Mouse (Mus musculus) kidney, adult 18-20 months (tissue): Measurements from ENCODE around the gene Arhgef26.

Experiments used
- DNase-seq: peaks from one replicate; pipeline ENCODE4 v3.0.0; 2021

Gene Arhgef26

DNA sequence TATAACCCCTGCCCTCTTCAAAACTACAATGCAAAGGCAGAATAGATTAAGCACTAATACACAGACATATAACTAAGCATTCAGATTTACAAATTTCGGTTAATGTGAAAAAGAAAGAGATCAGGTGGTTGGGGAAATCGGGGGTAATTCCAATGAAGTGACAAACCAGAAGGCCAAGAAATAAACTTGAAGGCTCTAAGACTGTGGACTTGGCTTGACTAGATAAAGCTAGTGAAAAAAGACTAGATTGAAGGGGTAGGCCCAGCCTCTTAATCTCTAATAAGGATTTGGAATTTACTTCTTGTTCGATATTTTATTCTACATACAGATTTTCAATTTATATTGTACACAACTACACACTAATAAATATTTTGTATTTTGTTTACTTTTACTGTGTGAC lies at the start of gene Arhgef26:
Gene Arhgef26 (plus strand): TSS at position 301 of the 400 bp plus-strand sequence.
- DNase-seq: no peak

DNA sequence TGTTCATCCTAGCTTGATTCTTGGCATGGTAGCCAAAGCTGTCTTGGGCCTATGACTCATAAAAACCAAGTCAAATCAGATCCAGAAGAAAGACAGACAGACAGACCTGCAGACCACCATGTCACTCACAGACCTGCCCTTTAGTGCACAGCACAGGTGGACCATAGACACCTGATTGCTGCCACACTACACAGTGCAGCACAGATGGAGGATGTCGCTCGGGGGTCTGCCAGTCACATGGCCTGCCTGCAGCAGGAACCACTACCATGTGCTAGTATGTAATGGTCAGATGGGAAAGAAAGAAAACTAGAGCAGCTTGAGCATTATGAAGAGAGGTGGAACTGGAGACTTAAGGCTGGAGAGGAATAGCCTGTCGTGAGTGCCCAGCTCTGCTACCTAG lies 27.7 kb upstream of the Arhgef26 start:
- no peak for DNase-seq

DNA sequence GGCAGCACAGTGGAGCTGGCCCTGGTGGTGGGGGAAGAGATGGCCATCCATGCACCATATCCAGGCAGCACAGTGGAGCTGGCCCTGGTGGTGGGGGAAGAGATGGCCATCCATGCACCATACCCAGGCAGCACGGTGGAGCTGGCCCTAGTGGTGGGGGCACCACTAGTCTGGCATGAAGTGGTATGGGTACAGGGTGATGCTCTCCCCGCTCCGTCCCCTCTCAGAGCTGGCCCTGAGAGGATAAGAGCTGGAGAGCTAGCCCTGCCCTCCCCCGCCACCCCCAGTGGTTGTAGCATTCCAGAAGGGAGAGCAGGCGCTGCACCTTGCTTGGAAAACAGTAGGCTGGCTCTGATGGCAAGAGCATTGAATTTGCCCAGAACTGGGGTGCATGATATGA lies 26.9 kb upstream of the Arhgef26 start:
- no peak for DNase-seq

DNA sequence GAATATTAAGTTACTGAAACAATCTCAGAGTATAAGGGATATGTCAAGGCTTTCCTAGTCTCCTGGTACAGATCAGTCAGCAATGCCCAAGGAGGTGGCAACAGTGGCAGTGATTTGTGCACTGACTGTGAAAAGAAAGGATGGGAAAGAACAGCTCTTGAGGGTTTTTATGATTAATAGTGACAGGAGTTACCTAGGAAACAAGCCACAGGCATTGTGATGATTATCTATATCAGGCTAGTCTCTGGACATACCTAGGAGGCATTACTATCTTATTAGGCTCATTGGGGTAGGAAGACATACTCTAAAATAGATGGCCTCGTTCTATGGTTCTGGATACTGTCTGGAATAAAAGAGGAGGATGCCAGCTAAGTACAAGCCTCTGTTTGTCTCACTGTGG lies 13.4 kb upstream of the Arhgef26 start:
- DNase-seq: no peak

DNA sequence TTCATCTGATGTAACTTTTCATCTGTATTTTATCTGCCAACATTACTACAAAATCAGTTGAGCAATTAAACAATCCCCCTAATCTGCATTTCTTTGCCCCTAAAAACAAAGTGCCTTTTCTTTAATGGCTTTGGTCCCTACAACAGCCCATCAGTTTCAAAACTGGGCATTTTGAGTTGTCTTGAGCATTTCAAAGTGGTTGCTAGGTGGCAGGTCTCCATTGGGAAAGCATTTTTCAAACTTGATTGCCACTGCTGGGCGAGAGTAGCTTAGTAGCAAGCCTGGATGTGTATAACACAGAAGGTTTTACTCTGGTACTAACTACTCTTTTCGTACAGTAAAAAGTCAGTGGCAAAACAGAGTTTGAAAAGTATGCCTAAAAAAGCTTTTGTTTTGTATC lies 10.2 kb upstream of the Arhgef26 start:
- DNase-seq: no peak

GRCm38 (mm10) chr3:62338461-62338853 lies 313 bp downstream of the Arhgef26 start:
- DNase-seq: no peak

DNA sequence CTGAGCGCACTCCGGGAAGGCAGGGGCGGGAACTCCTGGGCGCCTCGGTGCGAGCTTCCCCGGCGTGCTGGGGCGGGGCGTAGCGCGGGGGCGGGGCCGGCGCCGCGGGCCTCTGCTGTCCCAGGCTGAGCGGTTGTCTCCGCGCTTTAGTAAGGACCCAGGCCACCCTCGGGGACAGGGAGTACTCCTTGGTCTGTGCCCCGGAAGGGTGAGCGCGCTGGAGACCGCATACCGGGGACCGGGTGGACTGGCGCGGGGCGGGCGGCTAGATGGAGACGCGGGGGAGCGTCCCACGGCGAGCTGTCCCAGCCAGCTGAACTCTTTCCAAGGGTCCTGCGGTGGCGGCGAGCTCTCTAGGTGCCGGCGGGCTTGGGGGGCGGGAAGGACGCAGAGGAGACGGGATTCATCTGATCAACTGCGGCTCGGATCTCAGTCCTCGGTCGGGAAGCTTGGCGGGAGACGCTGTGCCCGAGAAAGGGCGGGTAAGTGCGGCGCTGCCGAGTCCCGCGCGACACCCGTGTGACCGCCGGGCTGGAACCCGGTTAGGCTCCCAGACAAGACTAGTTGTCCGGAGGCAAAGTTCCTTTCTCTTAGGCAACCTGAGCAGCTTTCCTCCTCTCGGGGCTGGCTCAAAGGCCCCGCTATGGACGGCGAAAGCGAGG lies 841 bp downstream of the Arhgef26 start:
- DNase-seq: peak; percentile 77

- DNase-seq: peak; percentile 55
Observed at GRCm38 (mm10) chr3:62339516-62340051, 1.4 kb downstream of the Arhgef26 start.

DNA sequence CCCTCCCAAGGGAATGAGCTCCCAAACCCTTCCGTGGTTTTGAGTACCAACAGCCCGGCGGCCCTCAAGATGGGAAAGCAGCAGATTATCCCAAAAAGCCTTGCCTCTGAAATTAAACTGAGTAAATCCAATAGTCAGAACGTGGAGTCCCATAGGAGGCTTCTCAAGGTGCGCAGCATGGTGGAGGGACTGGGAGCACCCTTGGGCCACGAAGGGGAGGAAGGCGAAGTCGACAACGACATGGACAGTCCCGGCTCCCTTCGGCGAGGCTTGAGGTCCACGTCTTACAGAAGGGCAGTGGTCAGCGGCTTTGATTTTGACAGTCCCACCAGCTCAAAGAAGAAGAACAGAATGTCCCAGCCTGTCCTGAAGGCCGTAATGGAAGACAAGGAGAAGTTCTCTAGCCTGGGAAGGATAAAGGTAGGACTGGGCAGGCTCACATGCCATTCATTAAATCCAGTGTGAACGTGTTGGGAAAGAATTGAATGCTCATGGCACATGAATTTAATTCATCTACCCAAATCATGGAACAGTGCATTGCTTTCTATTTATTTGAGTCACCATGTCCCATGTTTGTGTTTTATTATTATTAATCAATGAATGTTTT lies 2.1 kb downstream of the Arhgef26 start:
- DNase-seq: no peak

DNA sequence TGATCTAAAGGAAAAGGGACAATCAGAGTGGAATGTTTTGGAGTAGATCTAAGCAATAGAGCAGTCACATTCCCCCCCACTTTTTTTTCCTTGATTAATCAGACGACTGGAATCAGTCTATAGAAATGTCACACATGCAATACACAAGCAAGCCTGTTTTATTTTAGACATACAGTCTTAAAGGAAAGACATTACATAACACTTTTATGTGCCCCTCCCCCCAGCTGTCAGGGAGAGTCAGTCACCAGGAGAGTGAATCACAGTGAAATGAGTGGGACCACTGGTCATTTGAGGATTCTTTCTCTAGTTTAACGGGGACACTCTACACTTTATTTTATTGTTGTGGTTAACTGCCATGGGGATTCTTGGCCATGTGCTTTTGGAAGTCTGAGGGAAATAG lies 2.7 kb downstream of the Arhgef26 start:
- no peak for DNase-seq

DNA sequence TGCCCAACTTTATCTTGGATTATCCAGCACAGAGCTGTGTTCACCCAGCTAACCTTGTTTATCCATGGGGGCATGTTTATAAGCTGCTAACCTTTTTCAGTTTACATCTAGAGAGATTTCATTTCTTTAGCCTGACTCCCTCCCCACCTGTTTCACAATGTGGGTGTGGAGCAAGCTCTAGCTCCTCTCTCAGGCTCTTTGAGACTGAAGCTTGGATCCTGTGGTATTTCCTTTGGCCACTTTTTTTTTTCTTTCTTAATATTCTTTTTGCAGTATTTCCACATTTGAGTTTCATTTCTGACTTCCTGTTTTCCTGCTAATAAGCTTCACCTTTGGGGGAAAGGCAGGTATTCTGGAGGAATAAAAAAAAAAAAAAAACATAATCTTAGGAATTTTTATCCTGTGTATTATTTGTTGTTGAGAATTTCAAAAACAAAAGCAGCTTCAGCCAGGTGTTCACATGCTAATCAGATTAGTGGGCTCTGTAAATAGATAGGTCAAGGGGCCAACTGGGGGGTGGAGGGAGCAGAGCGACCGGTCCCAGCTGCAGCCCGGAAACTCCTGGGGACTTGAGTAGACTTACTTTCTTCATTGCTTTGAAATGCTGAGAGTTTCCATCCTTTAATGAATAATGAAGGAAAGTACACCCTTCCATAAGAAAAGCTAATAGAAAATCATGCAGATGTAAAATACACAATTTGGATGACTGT lies 3.5 kb downstream of the Arhgef26 start:
- no peak for DNase-seq

- no peak for DNase-seq
Observed at GRCm38 (mm10) chr3:62348514-62349217, 10.5 kb downstream of the Arhgef26 start.

DNA sequence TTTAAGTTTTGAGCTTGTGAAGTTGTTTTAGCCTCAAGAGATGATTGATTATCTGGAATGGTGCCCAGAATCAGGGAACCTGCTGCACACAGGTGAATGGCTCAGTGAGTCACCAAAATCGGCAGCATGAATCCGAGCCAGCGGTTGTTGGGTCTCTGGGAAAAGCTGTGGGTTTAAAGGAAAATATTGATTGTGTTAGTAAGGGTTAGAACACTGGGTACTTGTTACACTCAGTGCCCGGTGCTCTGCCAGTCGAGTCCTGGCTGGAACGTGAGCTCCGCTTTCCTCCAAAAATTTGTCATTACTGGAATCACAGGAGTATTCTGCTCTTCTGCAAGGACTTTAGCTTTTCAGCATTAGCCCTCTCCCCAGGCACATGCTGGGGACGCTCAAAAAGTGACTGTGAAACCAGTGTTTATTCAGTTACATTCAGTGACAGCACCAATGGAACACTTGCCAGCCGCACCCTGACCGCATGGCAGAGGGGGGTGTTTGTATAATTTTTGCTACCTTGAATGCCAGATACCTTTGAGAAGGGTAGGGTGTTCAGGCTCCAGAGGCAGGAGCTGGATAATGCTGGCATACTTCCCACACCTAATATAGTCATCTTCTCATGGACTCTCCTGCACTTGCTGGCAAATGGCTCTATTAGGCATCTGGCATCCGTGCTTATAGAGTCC lies 11.2 kb downstream of the Arhgef26 start:
- DNase-seq: no peak

DNA sequence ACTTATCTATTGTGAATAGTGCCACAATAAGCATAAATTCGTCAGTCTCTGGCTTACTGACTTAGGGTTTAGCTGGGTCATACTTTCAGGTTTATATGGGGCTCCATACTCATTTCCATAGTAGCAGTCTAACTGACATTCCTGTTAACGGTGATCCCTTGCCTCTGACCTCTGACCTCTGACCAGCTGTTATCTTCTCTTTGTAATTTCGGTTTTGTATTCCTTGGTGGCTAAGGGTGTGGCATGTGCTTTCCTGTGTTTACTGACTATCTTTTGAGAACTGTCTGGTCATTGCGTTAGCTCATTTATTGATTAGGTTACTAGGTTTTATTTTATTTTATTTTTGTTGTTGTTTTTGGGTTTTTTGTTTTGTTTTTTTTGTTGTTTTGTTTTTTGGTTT lies 13.9 kb downstream of the Arhgef26 start:
- DNase-seq: no peak

GRCm38 (mm10) chr3:62352876-62353275 lies 14.7 kb downstream of the Arhgef26 start:
- DNase-seq: no peak

DNA sequence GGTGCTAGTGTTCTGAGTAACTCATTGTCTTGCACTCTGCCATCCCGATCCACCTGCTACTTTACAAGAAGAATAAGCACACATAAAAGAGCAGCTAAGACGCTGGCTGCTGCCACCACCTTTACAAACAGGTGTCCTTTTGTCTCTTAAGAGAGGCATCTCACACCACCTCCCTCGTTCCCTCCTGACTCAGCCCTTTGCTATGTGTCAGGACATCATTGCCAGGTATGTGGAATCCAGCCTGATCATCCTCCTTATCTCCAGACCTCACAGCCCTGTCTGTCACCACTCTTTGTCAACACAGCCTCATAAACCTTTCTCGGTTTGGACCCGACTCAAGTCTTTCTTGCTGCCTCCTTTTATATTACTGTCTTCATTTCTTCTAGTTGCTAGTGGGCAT lies 29.7 kb downstream of the Arhgef26 start:
- no peak for DNase-seq

GRCm38 (mm10) chr3:62372841-62373240 lies 34.7 kb downstream of the Arhgef26 start:
- DNase-seq: no peak

- DNase-seq: no peak
Observed at GRCm38 (mm10) chr3:62374346-62374745, 36.2 kb downstream of the Arhgef26 start.

DNA sequence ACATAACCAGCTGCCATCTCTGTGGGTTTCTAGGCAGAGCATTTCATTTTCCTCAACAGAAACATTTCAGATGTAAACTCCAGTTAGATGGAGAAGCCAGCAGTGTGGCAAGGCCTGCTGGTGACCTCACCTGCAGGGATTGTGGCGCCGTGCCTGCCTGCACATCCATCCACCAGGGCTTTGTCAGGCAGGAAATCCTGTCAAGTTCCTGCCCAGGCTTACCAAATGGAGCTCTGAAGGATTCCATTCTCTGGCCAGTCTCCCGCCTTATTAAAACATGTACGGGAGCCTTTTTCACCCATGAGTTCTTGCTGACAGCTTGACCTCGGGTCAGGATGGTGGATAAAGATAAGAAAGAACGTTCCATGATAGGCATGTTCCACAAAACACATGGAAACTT lies 36.7 kb downstream of the Arhgef26 start:
- peak; percentile 62 for DNase-seq

- no peak for DNase-seq
Observed at GRCm38 (mm10) chr3:62376719-62377118, 38.6 kb downstream of the Arhgef26 start.

DNA sequence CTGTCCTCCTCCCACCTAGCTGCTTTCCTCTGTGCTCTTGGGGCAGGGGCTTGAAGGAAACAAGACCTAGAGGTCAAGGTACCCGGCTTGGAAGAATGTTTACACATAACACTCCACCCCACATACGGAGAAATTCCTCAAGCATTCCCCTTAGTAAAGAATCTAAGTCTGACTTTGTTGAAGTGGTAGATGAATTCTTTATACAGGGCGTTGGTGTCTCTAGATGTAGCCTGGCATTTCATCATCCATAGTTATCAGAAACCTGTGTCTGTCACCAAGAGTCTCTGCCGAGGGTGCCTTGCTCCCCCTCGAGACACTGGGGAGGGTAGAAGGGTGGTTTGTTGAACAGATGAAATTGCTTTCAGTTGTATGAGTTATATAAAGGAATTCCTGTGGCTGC lies 41.8 kb downstream of the Arhgef26 start:
- no peak for DNase-seq

DNA sequence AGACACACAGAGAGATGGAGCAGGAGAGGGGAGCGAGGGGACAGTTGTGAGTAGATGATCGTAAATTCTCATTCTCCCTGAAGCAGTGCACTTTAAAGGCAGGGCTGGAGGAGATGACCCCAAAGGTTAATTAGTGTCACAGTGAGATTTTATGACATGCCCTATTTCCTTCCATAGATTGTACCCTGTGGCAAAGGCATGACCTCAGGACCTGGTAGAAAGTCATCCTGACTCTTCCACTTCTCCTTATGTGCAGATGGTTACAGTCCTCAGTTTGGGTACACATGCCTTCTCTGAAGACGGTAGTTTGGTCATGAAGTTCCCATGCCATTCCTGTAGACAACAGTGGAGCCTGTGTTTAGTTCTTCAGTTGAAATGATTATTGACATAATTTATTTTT lies 42.3 kb downstream of the Arhgef26 start:
- DNase-seq: no peak

DNA sequence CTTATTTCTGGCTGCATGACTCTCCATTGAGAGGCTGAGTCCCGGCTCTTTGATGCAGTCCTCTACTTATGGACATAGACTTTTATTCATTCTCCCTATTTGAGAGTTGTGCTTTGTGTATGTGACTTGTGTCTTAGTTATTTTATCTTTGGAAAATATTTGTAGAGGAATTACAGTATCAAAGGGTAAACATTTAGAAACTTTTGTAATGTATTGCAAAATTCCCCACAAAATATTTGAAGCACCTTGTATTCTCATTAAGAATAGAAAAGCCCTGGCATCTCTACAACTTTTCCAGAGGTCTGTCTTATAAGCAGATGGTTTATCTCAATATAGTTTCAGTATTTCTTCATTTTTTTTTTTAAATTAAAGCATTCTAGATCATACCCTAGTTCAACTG lies 44.7 kb downstream of the Arhgef26 start:
- DNase-seq: no peak
